Mouse (Mus musculus): Measurements from ENCODE around the gene Taf13. TPM values are rescaled to one million over a fixed set of nuclear protein-coding genes. Genes with fewer than 3 reads are reported as not detected.

The Taf13 gene
- polyA plus RNA-seq, 1 experiment from 2014 or later = 8.9 TPM

GRCm38 (mm10) chr3:108608906-108609305, 37.4 kb downstream of the Taf13 start:
- Histone ChIP-seq H3K4me3 (ENCODE audit: low read depth, low read length) (no peak overlapping the region), H3K4me1 (ENCODE audit: control insufficient read depth, low read depth, low read length) (no peaks in the 10 kb centered on the region), H3K27me3 (ENCODE audit: control insufficient read depth, insufficient read depth, low read depth, low read length) (no peaks in the 10 kb centered on the region), H3K27ac (ENCODE audit: low read length) (no peak overlapping the region), H3K36me3 (ENCODE audit: control insufficient read depth, insufficient read depth) (no peaks in the 10 kb centered on the region), H3K4me2 (ENCODE audit: low read depth, low read length) (no peak overlapping the region), H3K9ac (ENCODE audit: low read depth, low read length) (no peak overlapping the region), H3K9me3 (replicated peaks; ENCODE audit: control insufficient read depth, low read length) (no peaks in the 10 kb centered on the region)
- no peak for ATAC-seq (ENCODE audit: low read depth)
- WGBS (ENCODE audit: insufficient replicate concordance) = 11% methylated on average over 3 of the region's 3 CpGs

Small RNA genes within 50 kb of the gene (microRNA-seq; reads per million reads assigned to microRNA genes)
- not detected for gene Gm22860

Other genes with a start within 250 kb of the Taf13 start
- 0.71 and 1.0 TPM in 2 replicates for gene Mybphl, start 206.8 kb upstream of the Taf13 start, polyA plus RNA-seq (2015; fragmentation: Nextera tagmentation; extraction: Ambion mirVana)
- gene Psrc1, start 187.9 kb upstream of the Taf13 start, polyA plus RNA-seq (2015; fragmentation: Nextera tagmentation; extraction: Ambion mirVana) = 12.0 and 12.1 TPM in 2 replicates
- 0.08 and 0.30 TPM in 2 replicates for gene Celsr2, start 156.1 kb upstream of the Taf13 start, polyA plus RNA-seq (2015; fragmentation: Nextera tagmentation; extraction: Ambion mirVana)
- 72.6 and 76.8 TPM in 2 replicates for gene Sars, start 126.5 kb upstream of the Taf13 start, polyA plus RNA-seq (2015; fragmentation: Nextera tagmentation; extraction: Ambion mirVana)
- not detected in 2 replicates for gene 1700013F07Rik, start 37.5 kb upstream of the Taf13 start, polyA plus RNA-seq (2015; fragmentation: Nextera tagmentation; extraction: Ambion mirVana)
- gene 5330417C22Rik, start 35.2 kb upstream of the Taf13 start, polyA plus RNA-seq (2015; fragmentation: Nextera tagmentation; extraction: Ambion mirVana) = 0.21 and 0.63 TPM in 2 replicates
- 16.1 and 16.8 TPM in 2 replicates for gene Tmem167b, start 9.2 kb upstream of the Taf13 start, polyA plus RNA-seq (2015; fragmentation: Nextera tagmentation; extraction: Ambion mirVana)
- 1.4 and 1.9 TPM in 2 replicates for gene Wdr47, start 19.6 kb downstream of the Taf13 start, polyA plus RNA-seq (2015; fragmentation: Nextera tagmentation; extraction: Ambion mirVana)
- 37.8 and 37.9 TPM in 2 replicates for gene Clcc1, start 82.2 kb downstream of the Taf13 start, polyA plus RNA-seq (2015; fragmentation: Nextera tagmentation; extraction: Ambion mirVana)
- gene Gpsm2, start 150.6 kb downstream of the Taf13 start, polyA plus RNA-seq (2015; fragmentation: Nextera tagmentation; extraction: Ambion mirVana) = 42.2 and 44.3 TPM in 2 replicates
- gene Aknad1, start 168.0 kb downstream of the Taf13 start, polyA plus RNA-seq (2015; fragmentation: Nextera tagmentation; extraction: Ambion mirVana) = 0.51 and 0.75 TPM in 2 replicates

Data from liver, embryonic 16.5 days (tissue).